Comparison of ENCODE assay signal across 21 mouse cellular contexts in genomic region chr2:163758146-163758545, GRCm38 (mm10).
"Had no signal": no experiment of that assay in that cellular context is flagged by ENCODE, and none has a peak within 500 bp of the region (broad histone marks: within the 10 kb centered on the region; RNA-seq: fewer than 3 reads in every experiment).

No protein-coding gene starts in this region.

- DNase-seq: heart, postnatal 10 days; heart, postnatal 14 days; heart, postnatal 36 days; heart, postnatal 4 days; kidney, adult 11 months; kidney, adult 18-20 months; kidney, adult 2 months; kidney, adult 8-10 months; kidney, adult 9 months; kidney, postnatal 10 days; kidney, postnatal 14 days; kidney, postnatal 25 days; kidney, postnatal 36 days; kidney, postnatal 4 days; layer of hippocampus, adult 9-11 months; layer of hippocampus, postnatal 36 days had no signal

- ATAC-seq: hindbrain, embryonic 16.5 days; hindbrain, postnatal 0 days; intestine, embryonic 15.5 days; intestine, embryonic 16.5 days; intestine, postnatal 0 days had no signal
